Mouse (Mus musculus): Measurements from ENCODE around the gene Mfsd4b5. TPM values are rescaled to one million over a fixed set of nuclear protein-coding genes. Genes with fewer than 3 reads are reported as not detected.
A peak's percentile ranks its signal among the peaks of the same experiment; 100 is the strongest.
"Not testable (repeated sequence)": the region's sequence is repeated elsewhere in the genome, so short reads cannot be mapped to it uniquely, and the experiment has no call there.

The Mfsd4b5 gene
- 0.24 and 0.38 TPM in 2 replicates for polyA plus RNA-seq (2012; rRNA removed)

DNA sequence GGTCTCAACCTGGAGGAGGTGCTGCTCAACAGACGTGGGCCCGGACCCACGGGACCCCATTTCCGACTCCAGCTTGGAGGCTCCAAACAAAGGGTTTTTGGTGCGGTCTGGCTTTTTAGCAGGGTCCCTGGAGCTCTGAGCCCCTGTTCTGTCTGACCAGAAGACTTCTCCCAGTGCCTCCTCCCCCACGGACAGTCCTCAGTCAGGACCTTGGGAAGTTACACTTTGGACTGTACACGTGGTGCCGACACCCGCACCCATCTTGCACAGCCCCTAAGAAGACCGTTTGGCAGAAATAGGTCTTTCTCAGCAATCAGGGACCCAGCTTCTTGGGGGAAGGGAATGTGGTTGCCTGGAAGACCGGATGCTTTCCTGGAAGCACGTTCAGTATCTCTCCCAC lies at the start of gene Mfsd4b5:
Gene Mfsd4b5 (minus strand): TSS at position 181 of the 400 bp plus-strand sequence.
- DNase-seq (ENCODE audit: low read depth) = no peak

GRCm38 (mm10) chr10:40034956-40035355 lies 48.5 kb upstream of the Mfsd4b5 start:
- no peak for DNase-seq (ENCODE audit: low read depth)

- DNase-seq (ENCODE audit: low read depth) = peak; percentile 61
Observed at GRCm38 (mm10) chr10:40032897-40033296, 46.5 kb upstream of the Mfsd4b5 start.

GRCm38 (mm10) chr10:40030716-40031115 lies 44.3 kb upstream of the Mfsd4b5 start:
- DNase-seq (ENCODE audit: low read depth) = no peak

DNA sequence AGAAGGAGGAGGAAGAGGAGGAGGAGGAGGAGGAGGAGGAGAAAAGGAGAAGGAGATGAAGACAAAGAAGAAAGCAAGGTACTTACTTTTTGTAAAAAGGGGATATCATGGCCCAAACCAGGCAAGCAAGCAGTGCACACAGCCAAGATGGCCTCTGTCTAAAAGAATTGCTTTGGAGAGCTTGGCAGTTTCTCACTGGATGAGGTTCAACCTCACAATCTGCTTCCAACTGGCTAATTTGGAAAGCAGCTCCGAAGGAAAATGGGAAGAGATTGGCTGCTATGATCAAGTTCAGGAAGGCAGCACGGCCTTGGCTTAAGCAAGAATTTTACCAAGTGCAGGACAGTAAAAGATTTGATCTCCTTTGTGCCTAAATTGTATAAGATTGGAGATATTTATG lies 43.2 kb upstream of the Mfsd4b5 start:
- no peak for DNase-seq (ENCODE audit: low read depth)

DNA sequence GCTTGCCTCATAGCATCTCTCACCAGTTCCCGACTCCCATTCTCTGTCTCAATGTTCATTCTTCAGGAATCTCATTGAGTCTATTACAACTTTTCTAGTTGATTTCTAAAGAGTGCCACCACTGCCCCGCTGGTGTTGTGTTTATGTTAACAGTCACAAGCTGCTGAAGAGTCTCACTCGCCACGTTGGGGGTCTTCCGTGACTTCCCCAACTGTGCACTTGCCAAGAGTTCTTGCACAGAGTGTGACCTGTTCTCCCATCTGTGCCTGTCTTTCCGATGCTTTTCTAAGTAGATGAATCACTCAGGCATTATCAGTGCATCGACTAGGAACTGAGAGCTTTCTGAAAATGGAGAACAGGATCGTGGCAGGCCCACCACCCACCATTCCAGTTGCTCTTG lies 41.6 kb upstream of the Mfsd4b5 start:
- DNase-seq (ENCODE audit: low read depth) = no peak

GRCm38 (mm10) chr10:40026546-40026945 lies 40.1 kb upstream of the Mfsd4b5 start:
- DNase-seq (ENCODE audit: low read depth) = no peak

DNA sequence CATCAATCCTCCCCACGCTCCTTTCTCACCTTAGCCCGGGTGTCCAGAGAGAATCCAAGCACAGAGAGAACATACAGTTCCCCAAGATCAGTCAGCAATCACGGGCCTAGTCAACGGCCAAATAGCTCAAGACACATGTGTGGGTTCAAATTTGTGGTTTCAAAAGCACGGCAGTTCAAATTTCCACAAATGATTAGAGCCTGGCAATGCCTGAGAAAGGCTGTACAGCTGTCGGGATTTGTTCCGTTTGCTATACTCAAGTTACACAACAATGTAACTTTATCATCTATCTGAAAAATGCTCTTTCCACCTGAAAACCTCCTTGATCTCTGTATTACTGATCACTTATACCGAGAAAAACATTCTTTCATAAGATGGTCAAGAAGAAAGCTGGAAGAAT lies 39.1 kb upstream of the Mfsd4b5 start:
- DNase-seq (ENCODE audit: low read depth) = no peak

DNA sequence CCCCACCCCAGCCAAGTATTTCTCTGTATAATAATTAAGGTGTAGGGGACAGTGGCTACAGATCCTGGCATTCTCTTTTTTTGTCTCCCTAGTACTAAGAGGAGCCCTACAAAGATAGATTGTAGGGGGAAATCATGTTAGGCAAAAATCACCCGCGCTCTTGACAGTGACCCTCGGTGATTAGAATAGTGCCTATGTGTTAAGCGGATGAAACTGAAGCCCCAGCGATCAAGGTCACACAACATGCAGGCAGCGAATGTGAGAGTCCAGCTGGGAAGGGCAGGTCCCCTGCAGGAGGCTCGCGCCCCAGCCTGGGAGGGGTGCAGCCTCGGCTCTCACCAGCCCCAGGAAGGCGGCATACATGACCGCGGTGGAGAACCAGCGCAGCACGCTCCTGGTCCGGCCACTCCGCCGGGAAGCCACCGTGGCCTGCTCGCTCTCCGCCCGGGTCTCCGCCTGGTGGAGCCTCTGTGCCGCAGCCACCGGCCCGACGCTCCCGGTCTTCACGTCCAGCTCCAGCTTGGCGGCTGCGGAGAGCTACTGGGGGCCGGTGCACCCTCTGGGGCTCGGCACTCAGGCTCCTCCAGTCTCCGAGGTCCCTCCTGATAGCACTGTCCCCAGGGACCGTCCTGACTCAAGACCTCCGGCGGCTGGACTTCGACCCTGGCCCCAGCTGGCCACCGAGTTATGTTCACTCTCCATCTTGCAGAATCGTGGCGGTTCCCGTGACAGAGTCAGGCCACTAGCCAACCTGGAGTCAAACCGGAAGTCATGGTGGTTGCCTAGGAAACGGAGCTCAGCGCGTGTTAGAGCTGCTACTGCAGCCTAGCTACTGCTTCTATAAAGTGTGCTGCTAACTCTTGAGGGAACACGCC lies 38.3 kb upstream of the Mfsd4b5 start, which contains the start of gene Mfsd4b1:
Gene Mfsd4b1 (minus strand): TSS at position 715 of the 875 bp plus-strand sequence.
- DNase-seq (ENCODE audit: low read depth) = no peak

DNA sequence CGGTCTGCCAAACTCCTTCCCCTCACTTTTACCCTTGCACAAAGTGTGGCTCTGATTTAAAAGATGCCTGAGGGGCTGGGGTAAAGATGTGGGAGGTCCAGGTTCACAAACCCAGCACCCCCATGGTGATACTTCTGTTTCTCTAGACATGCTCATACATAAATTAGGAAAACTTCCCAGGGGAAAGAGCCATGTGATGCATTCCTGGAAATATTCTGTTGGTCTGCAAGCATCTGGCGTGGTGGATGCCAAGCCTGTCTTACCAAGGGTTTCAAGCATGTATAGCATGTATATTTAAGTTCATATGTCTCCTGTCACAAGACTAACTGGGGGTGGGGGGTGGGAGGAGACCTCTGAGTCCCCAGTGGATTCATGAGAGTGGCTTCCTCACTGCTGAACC lies 34.0 kb upstream of the Mfsd4b5 start:
- DNase-seq (ENCODE audit: low read depth) = no peak

DNA sequence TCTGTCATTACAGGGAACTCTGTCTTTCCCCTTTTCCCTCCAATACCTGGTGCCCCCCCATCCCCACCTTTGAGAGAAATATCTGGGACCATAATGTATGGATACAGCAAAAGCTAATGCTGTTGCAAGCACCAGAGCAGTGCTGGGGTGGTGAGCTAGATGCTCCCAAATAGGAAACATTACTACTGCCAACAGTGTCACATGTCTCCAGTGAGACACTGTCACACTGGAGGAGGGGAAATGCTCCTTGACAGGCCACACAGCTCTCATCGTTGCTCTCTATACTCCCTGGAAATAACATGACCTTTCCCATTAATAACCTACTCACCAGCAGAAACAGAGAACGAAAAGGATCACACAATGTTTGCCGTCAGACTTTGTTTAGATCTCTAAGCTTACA lies 33.0 kb upstream of the Mfsd4b5 start:
- DNase-seq (ENCODE audit: low read depth) = no peak

DNA sequence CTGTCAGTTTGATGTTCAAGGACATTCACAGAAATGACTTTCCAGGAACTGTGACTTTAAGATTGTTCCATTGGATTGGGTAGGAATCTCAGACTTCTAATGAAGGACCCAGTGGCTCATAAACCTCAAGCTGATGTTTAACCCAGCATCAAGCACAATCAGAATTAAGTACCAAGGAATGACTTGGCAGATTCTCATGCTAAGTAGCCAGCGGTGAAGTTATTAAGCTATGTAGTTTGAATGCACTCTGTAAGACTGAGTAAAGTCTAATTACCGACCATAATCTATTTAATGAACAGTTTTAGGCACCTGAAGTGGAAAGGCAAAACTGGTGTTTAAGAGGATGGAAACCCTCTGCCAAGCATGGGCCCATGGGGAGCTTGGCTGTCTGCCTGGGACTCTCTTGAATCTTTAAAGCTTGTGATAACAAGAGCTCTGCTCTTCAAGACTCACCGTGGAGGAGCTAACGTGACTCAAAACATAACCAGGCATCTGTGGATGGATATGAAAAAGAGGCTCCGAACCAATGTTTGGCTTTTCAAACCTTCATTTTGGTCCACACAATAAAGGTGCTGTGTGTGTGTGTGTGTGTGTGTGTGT lies 31.9 kb upstream of the Mfsd4b5 start:
- DNase-seq (ENCODE audit: low read depth) = no peak

DNA sequence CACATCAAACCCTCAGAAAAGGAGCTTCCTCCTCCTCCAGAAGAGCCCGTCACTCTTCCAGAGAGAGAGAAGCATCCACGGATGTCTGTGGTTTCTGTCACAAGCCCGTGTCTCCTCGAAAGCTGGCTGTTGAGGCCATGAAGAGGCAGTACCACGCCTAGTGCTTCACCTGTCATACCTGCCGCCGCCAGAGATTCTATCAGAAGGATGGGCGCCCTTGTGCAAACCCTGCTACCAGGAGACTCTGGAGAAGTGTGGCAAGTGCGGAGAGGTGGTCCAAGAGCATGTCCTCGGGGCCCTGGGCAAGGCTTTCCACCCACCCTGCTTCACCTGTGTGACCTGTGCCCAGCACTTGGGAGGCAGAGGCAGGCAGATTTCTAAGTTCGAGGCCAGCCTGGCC lies 23.1 kb upstream of the Mfsd4b5 start:
- no peak for DNase-seq (ENCODE audit: low read depth)

GRCm38 (mm10) chr10:40008847-40009246 lies 22.4 kb upstream of the Mfsd4b5 start:
- DNase-seq (ENCODE audit: low read depth) = not testable (repeated sequence)

- DNase-seq (ENCODE audit: low read depth) = no peak
Observed at GRCm38 (mm10) chr10:40007953-40008352, 21.5 kb upstream of the Mfsd4b5 start.

DNA sequence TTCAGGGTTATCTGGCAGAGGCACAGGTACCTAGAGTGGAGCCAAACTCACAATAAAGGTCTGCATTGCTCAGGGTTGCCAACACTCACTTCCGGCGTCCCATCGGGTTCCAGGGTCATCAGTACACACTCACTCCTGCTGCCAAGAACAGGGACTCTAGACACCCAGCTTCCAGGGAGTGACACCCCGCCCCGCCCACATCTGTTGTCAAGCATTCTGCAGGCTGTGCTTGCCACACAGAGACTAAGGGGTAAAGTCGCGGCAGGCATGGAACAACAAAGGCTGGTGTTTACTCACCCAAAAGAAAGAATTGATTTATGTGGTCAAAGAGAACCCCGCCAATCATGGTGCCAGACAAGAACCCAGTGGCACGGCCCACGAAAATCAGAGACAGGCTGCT lies 20.5 kb upstream of the Mfsd4b5 start:
- DNase-seq (ENCODE audit: low read depth) = no peak

- DNase-seq (ENCODE audit: low read depth) = peak; percentile 90
Observed at GRCm38 (mm10) chr10:40000746-40001145, 14.3 kb upstream of the Mfsd4b5 start.

GRCm38 (mm10) chr10:39991155-39991554 lies 4.7 kb upstream of the Mfsd4b5 start:
- no peak for DNase-seq (ENCODE audit: low read depth)

DNA sequence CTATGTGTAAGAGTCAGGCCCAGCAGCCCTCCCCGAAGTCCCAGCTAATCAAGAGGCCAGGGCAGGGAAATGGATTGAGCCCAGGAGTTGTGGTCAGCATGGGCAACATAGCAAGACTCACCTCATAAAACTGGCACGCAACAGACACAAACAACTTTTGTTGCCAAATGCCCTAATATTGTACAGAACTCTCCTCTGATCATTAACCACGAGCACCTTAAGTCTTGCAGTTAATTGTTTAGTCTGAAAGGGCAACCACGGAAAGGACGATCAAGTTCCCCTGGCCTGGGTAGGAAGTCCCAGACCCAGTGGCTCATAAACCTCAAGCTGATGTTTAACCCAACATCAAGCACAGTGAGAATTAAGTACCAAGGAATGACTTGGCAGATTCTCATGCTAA lies 3.8 kb downstream of the Mfsd4b5 start:
- no peak for DNase-seq (ENCODE audit: low read depth)

DNA sequence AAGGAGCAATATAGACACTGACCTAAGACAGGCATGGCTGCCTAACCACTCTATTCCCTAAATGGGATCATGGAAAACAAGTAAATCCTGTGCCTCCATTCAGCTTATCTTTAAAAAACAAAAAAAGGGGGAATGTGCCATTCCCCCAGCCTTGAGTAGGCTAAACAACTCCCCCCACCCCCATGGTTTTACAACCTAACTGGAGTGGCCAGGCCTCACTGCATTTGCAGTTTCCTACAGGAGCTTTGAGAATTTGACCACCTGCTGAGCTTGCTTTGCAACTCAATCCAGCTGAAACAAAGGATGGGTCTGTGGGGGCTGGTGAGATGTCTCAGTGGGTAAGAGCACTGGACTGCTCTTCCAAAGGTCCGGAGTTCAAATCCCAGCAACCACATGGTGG lies 8.2 kb downstream of the Mfsd4b5 start:
- no peak for DNase-seq (ENCODE audit: low read depth)

DNA sequence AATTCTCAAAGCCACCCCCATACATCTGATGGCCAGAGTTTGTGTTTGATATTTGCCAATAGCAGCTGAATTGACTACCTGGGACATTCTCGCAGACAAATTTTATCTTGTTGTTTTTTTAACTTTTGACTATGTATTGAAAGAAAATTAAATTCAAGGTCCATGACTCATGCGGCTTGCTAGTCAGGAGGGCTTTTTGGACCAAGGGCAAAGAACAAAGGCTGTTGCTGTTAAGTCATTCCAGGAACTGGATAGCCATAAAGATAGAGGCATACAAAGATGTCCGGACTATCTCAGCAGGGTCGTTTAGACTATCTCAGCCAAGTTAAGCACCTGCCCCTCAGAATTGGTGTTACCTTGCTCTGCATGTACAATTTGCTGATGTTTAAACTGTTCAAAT lies 9.1 kb downstream of the Mfsd4b5 start:
- no peak for DNase-seq (ENCODE audit: low read depth)

DNA sequence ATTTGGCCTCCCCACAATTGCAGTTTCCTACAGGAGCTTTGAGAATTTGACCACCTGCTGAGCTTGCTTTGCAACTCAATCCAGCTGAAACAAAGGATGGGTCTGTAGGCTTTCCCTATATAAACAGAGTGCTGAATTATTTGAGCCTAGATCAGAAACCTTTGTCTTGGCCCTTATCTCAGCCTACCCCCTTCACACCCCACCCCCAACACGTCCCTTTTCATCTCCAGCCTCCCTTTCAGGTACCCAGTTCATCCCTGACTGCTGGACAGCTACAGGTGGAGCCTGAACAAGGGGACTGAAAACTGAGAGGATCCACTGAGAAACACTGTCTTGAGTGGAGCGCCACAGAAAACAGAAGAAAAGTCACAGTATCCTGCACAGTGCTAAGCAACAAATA lies 10.7 kb downstream of the Mfsd4b5 start:
- DNase-seq (ENCODE audit: low read depth) = no peak

DNA sequence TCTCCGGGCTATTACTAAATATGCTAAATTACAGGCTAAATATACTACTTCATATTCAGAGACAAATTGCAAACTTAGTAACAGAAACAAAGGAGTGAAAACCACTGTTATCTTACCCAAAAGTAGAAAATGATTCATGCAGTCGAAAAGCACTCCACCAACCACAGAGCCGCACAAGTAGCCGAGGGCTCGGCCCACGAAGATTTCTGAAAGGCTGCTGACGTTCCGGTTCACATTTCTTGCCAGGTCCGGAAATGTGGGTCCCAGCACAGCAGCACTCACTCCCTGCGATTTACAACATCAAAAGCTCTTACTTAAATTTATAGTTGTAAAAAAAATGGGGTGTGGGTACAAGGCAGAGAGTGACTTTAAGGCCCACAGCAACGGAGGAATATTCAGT lies 11.5 kb downstream of the Mfsd4b5 start:
- no peak for DNase-seq (ENCODE audit: low read depth)

Measured in gonadal fat pad, adult 2 months (tissue).